In the genomic region with DNA sequence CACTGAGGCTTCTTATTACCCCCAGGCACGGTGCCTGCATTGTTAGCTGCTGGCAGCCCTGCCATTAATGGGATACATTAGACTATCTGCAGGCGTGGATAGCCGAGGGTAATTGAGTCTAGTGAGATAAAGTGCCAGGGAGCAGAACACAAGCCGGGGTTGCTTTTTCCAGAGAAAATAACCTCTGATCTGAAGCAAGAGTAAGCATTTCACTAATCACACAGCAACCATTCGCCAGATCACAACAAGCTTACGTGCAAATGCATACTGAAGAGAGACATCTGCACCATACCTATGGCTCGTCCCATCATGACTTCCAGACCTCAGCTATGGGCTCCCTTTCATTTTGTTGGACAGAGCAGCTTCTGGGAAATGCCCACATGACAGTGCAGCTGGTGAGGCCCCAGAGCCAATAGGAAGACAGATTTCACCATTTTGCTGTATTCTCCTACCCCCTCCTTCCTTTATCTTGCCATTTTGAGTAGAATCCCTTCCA, we compare ENCODE assay signal across 10 mouse cellular contexts. TPM values are rescaled to one million over a fixed set of nuclear protein-coding genes. Genes with fewer than 3 reads are reported as not detected.
A peak's percentile ranks its signal among the peaks of the same experiment; 100 is the strongest.
DNase-seq lines count a peak whose midpoint lies in the region; ATAC-seq lines count a peak whose summit lies in the region.
"Had no signal": no experiment of that assay in that cellular context is flagged by ENCODE, and none has a peak within 500 bp of the region (broad histone marks: within the 10 kb centered on the region; RNA-seq: fewer than 3 reads in every experiment).

No protein-coding gene starts in this region.

- H3K4me1 ChIP-seq in neural tube, embryonic 11.5 days (ENCODE audit: control insufficient read depth, insufficient read depth, low read length), result peaks cover 10% of the 10 kb centered on the region; the same call in 1 of the 2 replicates
- H3K4me1 ChIP-seq in hindbrain, embryonic 10.5 days (replicated peaks), result peaks cover 67% of the 10 kb centered on the region

- ATAC-seq in neural tube, embryonic 11.5 days (ENCODE audit: insufficient read depth, low FRiP score, low TSS enrichment), result no peak
- ATAC-seq: liver, postnatal 0 days had no signal

- no peak overlapping the region for H3K4me2 ChIP-seq in neural tube, embryonic 11.5 days (ENCODE audit: low read depth)

- no peak overlapping the region for H3K4me3 ChIP-seq in neural tube, embryonic 11.5 days (ENCODE audit: low read depth, low read length)
- no peak overlapping the region for H3K4me3 ChIP-seq in hindbrain, embryonic 10.5 days

- no peaks in the 10 kb centered on the region for H3K9me3 ChIP-seq in neural tube, embryonic 11.5 days (ENCODE audit: control insufficient read depth, low read length)
- H3K9me3 ChIP-seq in hindbrain, embryonic 10.5 days, result no peaks in the 10 kb centered on the region

- peak overlapping the region; percentile 67; the same call in 1 of the 2 replicates for H3K27ac ChIP-seq in neural tube, embryonic 11.5 days (ENCODE audit: low read depth, low read length)
- H3K27ac ChIP-seq in hindbrain, embryonic 10.5 days, result peak overlapping the region; percentile 73

- H3K27me3 ChIP-seq in neural tube, embryonic 11.5 days (ENCODE audit: control insufficient read depth, insufficient read depth, low read length), result no peaks in the 10 kb centered on the region
- no peaks in the 10 kb centered on the region for H3K27me3 ChIP-seq in hindbrain, embryonic 10.5 days (ENCODE audit: insufficient read depth, poor library complexity, severe bottlenecking)
- H3K27me3 ChIP-seq: CH12.LX had no signal

- WGBS in neural tube, embryonic 11.5 days, result 55% methylated on average over 7 of the region's 7 CpGs
- WGBS in hindbrain, embryonic 10.5 days, result 70% methylated on average over 7 of the region's 7 CpGs

- no peaks in the 10 kb centered on the region for H3K36me3 ChIP-seq in neural tube, embryonic 11.5 days (ENCODE audit: control insufficient read depth, insufficient read depth, low read length)
- H3K36me3 ChIP-seq in hindbrain, embryonic 10.5 days, result no peaks in the 10 kb centered on the region

- H3K9ac ChIP-seq in neural tube, embryonic 11.5 days (ENCODE audit: low read length), result no peak overlapping the region
- H3K9ac ChIP-seq: liver, postnatal 0 days had no signal

- DNase-seq in neural tube, embryonic 11.5 days (ENCODE audit: low spot score), result peak; percentile 26
- DNase-seq in neural tube, embryonic 10.5 days (ENCODE audit: extremely low spot score, low spot score), result no peak
- DNase-seq in hindbrain, embryonic 10.5 days (ENCODE audit: low spot score), result no peak
- DNase-seq in layer of hippocampus, postnatal 14 days (ENCODE audit: low spot score in 2 of 2), result peak; percentile 52 to 72
- DNase-seq in telencephalon, adult 2 months (ENCODE audit: low read depth, low spot score), result peak; percentile 38
- DNase-seq in ovary, postnatal 10 days (ENCODE audit: low spot score), result no peak
- no peak for DNase-seq in gastrocnemius, postnatal 25 days
- DNase-seq in embryo, embryonic 10 days (ENCODE audit: low spot score), result no peak
- DNase-seq: liver, postnatal 0 days had no signal

RNA-seq across cellular contexts. Expression of a gene that starts 59.3 kb away (rescaled TPM):
- polyA plus RNA-seq in neural tube, embryonic 11.5 days (2014; fragmentation: Nextera tagmentation; extraction: Ambion mirVana), result 10.6 and 11.6 TPM in 2 replicates
- 2.7 and 4.1 TPM in 2 replicates for polyA plus RNA-seq in hindbrain, embryonic 10.5 days (2016; fragmentation: Nextera tagmentation; extraction: Ambion mirVana)
- 10 to 100 TPM; 14.7 to 15.1 TPM for total RNA-seq in layer of hippocampus, postnatal 14 days (2021)
- total RNA-seq in gastrocnemius, postnatal 25 days (2021), result under 1 TPM; 0.41 to 0.46 TPM

Comparison
In these comparisons a context has a peak if more than half of its experiments do, and no peak if none do; other contexts are left out.
1. DNase-seq: peak in neural tube, embryonic 11.5 days (single experiment), layer of hippocampus, postnatal 14 days (2 of 2) and telencephalon, adult 2 months (single experiment); none in neural tube, embryonic 10.5 days (single experiment), hindbrain, embryonic 10.5 days (single experiment), ovary, postnatal 10 days (single experiment), gastrocnemius, postnatal 25 days (single experiment) and embryo, embryonic 10 days (single experiment).
2. RNA of a gene that starts 59.3 kb away (total RNA-seq): 14.7 to 15.1 TPM in layer of hippocampus, postnatal 14 days; 0.41 to 0.46 TPM in gastrocnemius, postnatal 25 days; every median in the first group is over 10 times any median in the second.